Mouse (Mus musculus) midbrain, embryonic 10.5 days (tissue): Measurements from ENCODE around the gene Rab3a. TPM values are rescaled to one million over a fixed set of nuclear protein-coding genes. Genes with fewer than 3 reads are reported as not detected.

Experiments
- DNase-seq: peaks from one replicate; pipeline ENCODE4 v3.0.0-alpha.2; 2017; ENCODE audit warnings: low spot score
- H3K27ac ChIP-seq: fragments of 300-500 bp; sonication (generic); replicated peaks from 2 replicates; pipeline ENCODE4 v1.5.1; 2016; ENCODE audit warnings: mild to moderate bottlenecking
- H3K27me3 ChIP-seq: fragments of 300-500 bp; sonication (generic); 2 replicates; pipeline ENCODE4 v1.6.1; 2016; ENCODE audit warnings: low read depth, mild to moderate bottlenecking; ENCODE audit not compliant: poor library complexity, severe bottlenecking
- H3K36me3 ChIP-seq: fragments of 300-500 bp; sonication (generic); 2 replicates; pipeline ENCODE4 v1.6.1; 2016; ENCODE audit warnings: mild to moderate bottlenecking, moderate library complexity
- H3K4me1 ChIP-seq: fragments of 300-500 bp; sonication (generic); 2 replicates; pipeline ENCODE4 v1.6.1; 2016
- H3K4me3 ChIP-seq: fragments of 300-500 bp; sonication (generic); 2 replicates; pipeline ENCODE4 v1.5.1; 2016; ENCODE audit warnings: mild to moderate bottlenecking, moderate library complexity
- H3K9me3 ChIP-seq: fragments of 300-500 bp; sonication (generic); replicated peaks from 2 replicates; pipeline ENCODE4 v1.6.1; 2016; ENCODE audit warnings: mild to moderate bottlenecking
- WGBS: fragments of 180-500 bp; shearing (Covaris S2); methylation state at CpG from one replicate; pipeline ENCODE4 v1.1.7; 2016; 5-methylcytosine and 5-hydroxymethylcytosine counted together
- polyA plus RNA-seq: library from polyadenylated mRNA; unstranded; fragments of >200 nt; fragmentation: Nextera tagmentation; extraction: Ambion mirVana; gene quantifications from 2 replicates; pipeline ENCODE4 v1.2.1, GENCODE M21; 2016

Gene Rab3a
- polyA plus RNA-seq, 1 experiment from 2014 or later, result 17.2 TPM

DNA sequence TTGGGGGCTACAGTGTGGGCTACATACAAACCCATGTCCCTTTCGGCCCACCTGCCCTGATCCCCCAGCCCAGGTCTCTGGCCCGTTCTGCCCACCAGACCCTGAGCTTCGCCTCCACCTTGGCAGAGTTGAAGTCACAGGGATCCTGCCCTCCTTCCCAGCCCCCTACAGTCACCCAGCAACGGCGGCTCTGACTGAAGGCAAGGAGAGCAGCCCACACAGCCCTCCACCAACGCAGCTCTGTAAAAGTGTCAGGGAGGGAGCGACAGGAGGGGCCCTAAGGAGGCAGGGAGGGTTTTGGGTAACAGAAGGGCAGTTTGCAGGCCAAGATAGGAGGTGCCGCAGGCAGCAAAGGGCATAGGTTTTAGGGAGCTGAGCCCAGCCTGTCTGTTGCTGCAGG is 36.4 kb downstream of the Rab3a start:
- peaks cover 84% of the 10 kb centered on the region for H3K27me3 ChIP-seq

GRCm38 (mm10) chr8:70791294-70791701 is 36.8 kb downstream of the Rab3a start:
- WGBS, result 86% methylated on average over 7 of the region's 7 CpGs
- H3K27ac ChIP-seq, result peak overlapping the region; percentile 86
- no peaks in the 10 kb centered on the region for H3K9me3 ChIP-seq
- H3K4me1 ChIP-seq, result peaks cover 59% of the 10 kb centered on the region
- DNase-seq, result no peak
- H3K36me3 ChIP-seq, result peaks cover 29% of the 10 kb centered on the region
- H3K27me3 ChIP-seq, result peaks cover 86% of the 10 kb centered on the region
- peak overlapping the region; percentile 62 for H3K4me3 ChIP-seq

More for the DNA sequence above, 36.4 kb downstream of the Rab3a start:
- Histone ChIP-seq H3K9me3 (no peaks in the 10 kb centered on the region), H3K36me3 (peaks cover 34% of the 10 kb centered on the region), H3K27ac (peak overlapping the region; percentile 86; the same call in 1 of the 2 replicates), H3K4me1 (peaks cover 54% of the 10 kb centered on the region), H3K4me3 (peak overlapping the region; percentile 62)
- no peak for DNase-seq
- WGBS, result 69% methylated on average over 8 of the region's 8 CpGs

DNA sequence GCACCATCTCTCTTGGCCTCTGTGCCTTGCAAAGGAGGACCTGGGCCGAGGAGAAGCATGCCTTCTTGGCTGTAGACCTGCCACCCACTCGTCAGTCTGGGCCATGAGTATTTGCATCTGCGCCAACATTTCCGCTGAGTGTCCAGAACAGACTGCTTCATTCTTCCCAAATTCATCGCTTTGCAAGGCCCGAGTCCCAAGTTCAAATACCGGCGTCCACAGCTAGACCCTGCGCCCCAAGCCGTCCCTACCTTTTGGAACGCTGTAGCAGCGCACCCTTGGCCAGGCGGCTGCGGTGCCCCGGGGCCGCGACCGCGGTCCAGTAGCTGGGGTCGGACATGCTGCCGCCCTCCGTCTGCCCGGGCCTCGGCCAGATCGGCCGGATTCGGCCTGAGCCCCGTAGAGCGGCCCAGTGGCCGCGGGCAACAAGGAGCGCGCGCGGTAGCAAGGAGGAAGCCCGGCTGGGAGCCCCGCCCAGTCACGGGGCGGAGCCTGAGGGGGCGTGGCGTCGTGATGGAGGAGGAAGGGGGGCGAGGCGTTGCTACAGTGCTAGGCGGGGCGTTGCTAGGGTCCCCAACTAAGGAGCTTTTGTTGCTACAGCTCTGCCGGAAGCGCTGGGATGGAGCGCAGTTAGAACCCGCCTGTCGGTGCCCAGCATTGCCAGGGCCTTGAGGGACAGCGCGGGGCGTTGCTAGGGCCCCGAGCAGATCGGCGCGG is 37.7 kb downstream of the Rab3a start:
- DNase-seq, result peak; percentile 98
- H3K36me3 ChIP-seq, result peaks cover 21% of the 10 kb centered on the region
- H3K4me1 ChIP-seq, result peaks cover 67% of the 10 kb centered on the region
- no peaks in the 10 kb centered on the region for H3K9me3 ChIP-seq
- H3K27ac ChIP-seq, result peak overlapping the region; percentile 86
- WGBS, result 6% methylated on average over 58 of the region's 58 CpGs
- peak overlapping the region; percentile 62 for H3K4me3 ChIP-seq
- H3K27me3 ChIP-seq, result peaks cover 84% of the 10 kb centered on the region

- no peak for DNase-seq
- under 1% methylated on average over 20 of the region's 20 CpGs for WGBS
Observed at GRCm38 (mm10) chr8:70792700-70793099, 38.2 kb downstream of the Rab3a start.

GRCm38 (mm10) chr8:70794215-70794614 is 39.7 kb downstream of the Rab3a start:
- Histone ChIP-seq H3K9me3 (no peaks in the 10 kb centered on the region), H3K4me3 (no peak overlapping the region), H3K4me1 (peaks cover 63% of the 10 kb centered on the region), H3K27ac (no peak overlapping the region), H3K36me3 (peaks cover 2% of the 10 kb centered on the region), H3K27me3 (peaks cover 81% of the 10 kb centered on the region)
- WGBS, result 87% methylated on average over 2 of the region's 2 CpGs
- DNase-seq, result no peak

More at GRCm38 (mm10) chr8:70792700-70793099, 38.2 kb downstream of the Rab3a start:
- Histone ChIP-seq H3K4me3 (peak overlapping the region; percentile 62), H3K36me3 (peaks cover 15% of the 10 kb centered on the region), H3K27ac (peak overlapping the region; percentile 86), H3K9me3 (no peaks in the 10 kb centered on the region), H3K27me3 (peaks cover 81% of the 10 kb centered on the region), H3K4me1 (peaks cover 68% of the 10 kb centered on the region)

DNA sequence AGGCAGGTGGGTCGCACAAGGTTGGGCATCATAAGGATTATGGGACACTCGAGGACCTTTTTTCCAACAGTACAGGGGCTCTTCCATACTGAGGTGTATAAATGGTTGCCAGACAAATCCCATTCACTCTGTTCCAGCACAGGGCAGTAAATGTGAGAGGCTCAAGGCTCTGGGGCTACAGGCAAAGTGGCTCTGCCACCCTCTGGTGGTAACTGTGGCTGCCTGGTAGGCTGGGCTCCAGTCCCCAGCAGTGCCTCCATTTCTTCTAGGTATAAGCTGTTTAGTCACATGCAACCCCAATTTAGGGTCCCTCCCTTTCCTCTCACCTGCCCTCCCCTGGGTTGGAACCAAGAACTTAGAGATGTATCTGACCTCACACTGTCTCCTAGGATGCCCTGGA is 40.9 kb downstream of the Rab3a start:
- 90% methylated on average over 2 of the region's 2 CpGs for WGBS
- peaks cover 81% of the 10 kb centered on the region for H3K27me3 ChIP-seq

DNA sequence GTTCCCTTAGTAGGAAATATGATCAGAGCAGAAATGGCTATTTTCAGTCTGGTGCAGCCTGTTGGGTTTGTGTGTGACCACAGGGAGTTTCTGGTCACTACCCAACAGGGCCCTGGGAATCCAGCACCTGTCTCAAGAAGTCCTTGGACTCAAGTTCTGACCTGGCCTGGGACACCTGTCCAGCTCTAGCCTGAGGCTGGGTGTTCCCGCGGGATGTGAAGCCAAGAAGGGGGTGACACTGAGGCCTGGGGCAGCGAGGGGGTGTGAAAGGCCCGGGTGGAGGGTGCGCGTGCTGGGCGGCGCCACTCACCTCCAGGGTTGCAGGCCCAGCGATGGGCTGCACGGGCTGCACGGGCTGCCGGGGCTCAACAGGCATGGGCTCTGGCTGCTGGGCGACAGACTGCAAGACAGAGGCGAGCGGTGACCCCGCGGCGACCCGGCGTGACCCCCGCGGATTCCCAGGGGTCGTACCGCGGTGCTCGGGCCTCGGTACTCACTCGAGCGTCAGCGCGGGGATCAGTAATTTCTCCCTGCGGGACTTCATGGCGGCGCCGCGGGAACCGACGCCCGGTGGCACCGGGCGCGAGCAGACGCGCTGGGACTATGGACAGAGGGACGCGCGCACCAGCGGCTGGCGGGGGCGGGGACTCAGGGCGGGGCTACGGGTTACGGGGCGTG is 42.1 kb downstream of the Rab3a start:
- no peaks in the 10 kb centered on the region for H3K36me3 ChIP-seq
- H3K27ac ChIP-seq, result peak overlapping the region; percentile 86
- peaks cover 81% of the 10 kb centered on the region for H3K27me3 ChIP-seq
- no peak for DNase-seq
- H3K9me3 ChIP-seq, result no peaks in the 10 kb centered on the region
- peaks cover 60% of the 10 kb centered on the region for H3K4me1 ChIP-seq
- peak overlapping the region; percentile 69 for H3K4me3 ChIP-seq
- WGBS, result under 1% methylated on average over 54 of the region's 54 CpGs

More for the DNA sequence above, 40.9 kb downstream of the Rab3a start:
- Histone ChIP-seq H3K9me3 (no peaks in the 10 kb centered on the region), H3K4me1 (peaks cover 63% of the 10 kb centered on the region), H3K4me3 (0 out of 2 replicates have a peak overlapping the region, but pooled peaks have one; percentile 4), H3K36me3 (no peaks in the 10 kb centered on the region), H3K27ac (no peak overlapping the region)
- no peak for DNase-seq

GRCm38 (mm10) chr8:70797081-70798070 is 42.9 kb downstream of the Rab3a start:
- Histone ChIP-seq H3K4me3 (peak overlapping the region; percentile 69), H3K27ac (peak overlapping the region; percentile 86), H3K9me3 (no peaks in the 10 kb centered on the region), H3K36me3 (no peaks in the 10 kb centered on the region), H3K4me1 (peaks cover 52% of the 10 kb centered on the region), H3K27me3 (peaks cover 87% of the 10 kb centered on the region)
- peak; percentile 93 for DNase-seq
- WGBS, result 1% methylated on average over 52 of the region's 57 CpGs

DNA sequence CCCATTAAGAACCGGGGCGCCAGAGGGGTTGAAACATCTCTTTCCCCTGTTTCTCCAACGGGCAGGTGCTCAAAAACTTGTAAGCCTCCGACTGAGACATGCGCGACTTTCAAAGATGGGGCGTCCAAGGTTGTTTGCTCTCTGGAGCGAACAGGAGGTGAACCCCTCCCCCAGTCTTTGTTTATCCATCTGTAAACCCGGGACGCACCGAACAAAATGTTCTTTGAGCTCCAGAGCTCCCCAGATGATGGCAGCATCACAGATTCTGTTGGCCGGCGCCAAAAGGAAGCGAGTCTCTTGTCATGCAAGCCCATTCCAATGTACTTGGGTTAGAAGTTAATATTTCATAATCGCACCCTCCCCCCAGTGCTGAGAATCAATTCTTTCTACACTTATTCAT is 43.8 kb downstream of the Rab3a start:
- WGBS, result 17% methylated on average over 15 of the region's 15 CpGs
- Histone ChIP-seq H3K9me3 (no peaks in the 10 kb centered on the region), H3K36me3 (no peaks in the 10 kb centered on the region), H3K4me1 (peaks cover 43% of the 10 kb centered on the region), H3K4me3 (peak overlapping the region; percentile 69), H3K27ac (no peak overlapping the region), H3K27me3 (peaks cover 94% of the 10 kb centered on the region)
- no peak for DNase-seq

- peaks cover 94% of the 10 kb centered on the region for H3K27me3 ChIP-seq
Observed at GRCm38 (mm10) chr8:70800648-70801047, 46.2 kb downstream of the Rab3a start.

GRCm38 (mm10) chr8:70801156-70801555 is 46.7 kb downstream of the Rab3a start:
- H3K36me3 ChIP-seq, result no peaks in the 10 kb centered on the region
- H3K27me3 ChIP-seq, result peaks cover 94% of the 10 kb centered on the region
- no peak overlapping the region for H3K27ac ChIP-seq
- 45% methylated on average over 15 of the region's 15 CpGs for WGBS
- no peaks in the 10 kb centered on the region for H3K9me3 ChIP-seq
- no peak for DNase-seq
- peaks cover 49% of the 10 kb centered on the region for H3K4me1 ChIP-seq
- no peak overlapping the region for H3K4me3 ChIP-seq

More at GRCm38 (mm10) chr8:70800648-70801047, 46.2 kb downstream of the Rab3a start:
- no peak overlapping the region for H3K4me3 ChIP-seq
- H3K4me1 ChIP-seq, result peaks cover 54% of the 10 kb centered on the region
- H3K27ac ChIP-seq, result no peak overlapping the region
- no peak for DNase-seq
- H3K9me3 ChIP-seq, result no peaks in the 10 kb centered on the region
- H3K36me3 ChIP-seq, result no peaks in the 10 kb centered on the region
- 52% methylated on average over 10 of the region's 10 CpGs for WGBS

DNA sequence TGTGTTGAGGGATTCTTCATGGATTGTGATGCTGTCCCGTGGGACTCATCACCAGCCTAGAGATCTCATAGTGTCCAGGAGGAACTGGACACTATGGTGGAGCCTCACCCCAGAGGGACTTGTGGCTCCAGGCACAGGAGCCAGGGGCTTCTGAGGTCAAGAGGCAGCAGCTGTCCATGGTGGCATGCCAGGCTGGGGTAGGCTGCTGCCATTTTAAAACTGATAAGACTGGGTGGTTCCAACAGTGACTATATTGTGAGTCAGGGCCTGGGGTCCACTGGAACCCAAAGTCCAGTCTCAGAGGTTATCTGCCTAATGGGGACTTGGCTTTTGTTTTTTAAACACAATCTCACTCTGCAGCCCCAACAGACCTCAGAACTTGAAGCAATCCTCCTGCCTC is 47.4 kb downstream of the Rab3a start:
- WGBS, result 89% methylated on average over 1 of the region's 1 CpGs
- Histone ChIP-seq H3K4me3 (no peak overlapping the region), H3K9me3 (no peaks in the 10 kb centered on the region), H3K27ac (no peak overlapping the region), H3K27me3 (peaks cover 94% of the 10 kb centered on the region), H3K36me3 (no peaks in the 10 kb centered on the region), H3K4me1 (peaks cover 42% of the 10 kb centered on the region)
- DNase-seq, result no peak
